Mouse (Mus musculus) hematopoietic stem cell, adult 5-6 weeks (primary cell): ENCODE measurements around the gene Csf3r. TPM values are rescaled to one million over a fixed set of nuclear protein-coding genes. Genes with fewer than 3 reads are reported as not detected.
"Not testable (repeated sequence)": the region's sequence is repeated elsewhere in the genome, so short reads cannot be mapped to it uniquely, and the experiment has no call there.

Experiments
- ATAC-seq, 2 experiments: fragments of 125-278 bp in 1 of 2; replicated peaks in 1 of 2; 2 replicates each; pipeline ENCODE4 v1.8.0; 2016 to 2017; ENCODE audit warnings: inconsistent platforms in 2 of 2, mild to moderate bottlenecking in 2 of 2, moderate number of reproducible peaks in 2 of 2, low read depth in 1 of 2, moderate TSS enrichment in 1 of 2; ENCODE audit not compliant: low FRiP score in 2 of 2, poor library complexity in 2 of 2, severe bottlenecking in 2 of 2, insufficient read depth in 1 of 2, low TSS enrichment in 1 of 2
- total RNA-seq: library from RNA; stranded (forward); fragments of 172-1452, 232-1000 nt; gene quantifications from 2 replicates; pipeline ENCODE4 v1.2.3, GENCODE M21; 2017

Gene Csf3r
- total RNA-seq, result 73.0 and 84.2 TPM in 2 replicates

DNA sequence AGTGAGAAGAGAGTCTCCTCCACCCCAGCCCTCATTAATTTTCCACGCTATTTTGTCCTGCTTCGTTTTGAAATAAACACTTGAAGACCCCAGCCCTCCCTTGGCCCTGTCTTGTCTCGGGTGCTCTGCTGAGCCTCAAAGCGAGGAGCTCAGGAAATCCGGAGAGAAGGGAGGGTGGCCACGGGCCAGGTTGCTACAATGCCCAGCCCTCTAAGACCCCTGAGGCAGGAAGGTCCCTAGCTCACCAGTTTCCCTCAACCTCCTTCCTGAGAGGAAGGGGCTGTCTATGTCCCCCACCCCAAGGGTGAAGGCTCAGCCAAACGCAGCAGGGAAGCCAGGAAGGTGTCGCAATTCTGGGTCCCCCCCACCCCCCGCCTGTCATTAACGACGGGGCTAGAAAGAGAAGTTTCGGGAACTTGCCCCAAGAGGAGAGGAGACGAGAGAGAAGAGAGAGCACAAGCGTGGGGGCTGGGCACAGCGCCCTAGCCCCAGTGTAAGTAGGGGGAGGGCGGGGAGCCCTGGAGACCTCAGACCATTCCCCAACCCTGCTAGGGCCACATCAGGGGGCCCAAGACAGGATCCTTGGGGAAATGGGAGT, at the start of gene Csf3r:
Gene Csf3r, plus strand, starts transcription at position 248 of the 598 bp plus-strand sequence.
- peak; percentile 44 to 52; a peak in 3 of 4 replicates for ATAC-seq

DNA sequence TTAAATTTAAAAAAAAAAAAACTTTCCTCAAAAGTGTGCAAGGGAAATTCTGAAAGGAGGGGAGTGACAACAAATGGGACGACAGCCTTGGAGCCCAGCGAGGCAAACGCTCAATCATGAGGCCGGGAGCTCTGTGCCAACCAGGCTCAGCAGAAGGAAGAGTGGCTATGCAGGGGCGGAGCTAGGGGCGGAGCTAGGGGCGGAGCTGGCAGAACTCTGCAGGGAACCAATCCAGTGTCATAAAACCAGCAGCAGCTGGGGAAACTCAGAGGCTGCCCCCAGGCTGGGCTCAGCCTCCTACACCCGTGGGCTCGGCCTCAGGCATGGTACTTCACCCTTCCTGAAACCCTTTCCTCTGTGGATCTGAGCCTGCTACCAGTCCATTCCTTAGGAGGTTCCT, 46.6 kb upstream of the Csf3r start:
- peak in 1 of 2 experiments; percentile 25; a peak in 1 of 4 replicates for ATAC-seq

DNA sequence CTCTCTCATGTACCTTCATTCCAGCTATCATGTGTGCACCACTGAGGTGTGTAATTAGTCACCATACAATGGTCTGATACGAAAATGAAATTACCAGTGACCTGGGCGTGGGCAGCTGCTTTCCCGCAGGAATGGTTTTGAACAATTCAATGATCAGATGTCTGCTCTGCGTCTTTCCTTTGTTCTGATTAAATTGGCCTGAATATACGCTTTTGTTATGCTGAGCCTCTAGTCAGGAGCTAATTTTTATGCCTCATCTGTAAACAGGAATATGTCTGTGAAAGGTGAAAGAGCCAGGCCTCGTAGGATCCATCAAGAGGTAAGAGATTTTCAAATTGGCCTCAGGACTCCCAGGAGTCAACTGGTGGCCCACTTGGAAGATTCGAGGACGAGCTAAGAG, 41.1 kb upstream of the Csf3r start:
- no peak for ATAC-seq

DNA sequence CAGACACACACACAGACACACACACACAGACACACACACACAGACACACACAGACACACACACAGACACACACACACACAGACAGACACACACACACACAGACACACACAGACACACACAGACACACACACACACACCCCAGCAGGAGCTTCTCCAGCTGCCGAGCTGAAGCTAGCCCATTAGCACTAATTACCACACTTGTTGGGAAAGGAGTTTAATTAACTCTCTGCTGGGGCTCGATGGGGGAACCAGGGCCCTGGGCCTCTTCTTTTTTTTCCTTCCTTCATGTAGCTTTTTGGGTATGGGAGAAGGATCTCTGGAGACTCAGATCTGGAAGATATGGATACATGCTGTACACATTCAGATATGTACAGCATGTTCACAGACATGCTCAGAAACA, 38.6 kb upstream of the Csf3r start:
- ATAC-seq, result not testable (repeated sequence)

DNA sequence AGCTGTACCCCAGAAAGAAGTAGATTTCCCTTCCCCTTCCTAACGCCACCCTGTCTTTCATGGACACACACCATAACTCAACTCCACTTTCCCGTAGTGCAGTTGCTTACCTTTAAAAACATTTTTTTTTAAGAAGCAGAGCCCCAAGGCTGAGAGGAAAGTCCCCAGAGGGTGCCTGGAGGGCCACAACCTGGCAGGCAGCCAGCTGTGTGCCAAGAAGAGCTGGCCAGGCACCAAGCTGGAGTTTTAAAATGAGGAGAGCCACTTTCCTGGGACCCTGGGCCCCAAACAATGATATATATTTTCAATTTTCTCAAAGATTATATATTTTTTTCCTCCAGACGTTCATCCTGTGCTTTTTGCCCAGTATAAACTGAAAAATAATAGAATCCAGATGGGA, 37.3 kb upstream of the Csf3r start:
- no peak for ATAC-seq

DNA sequence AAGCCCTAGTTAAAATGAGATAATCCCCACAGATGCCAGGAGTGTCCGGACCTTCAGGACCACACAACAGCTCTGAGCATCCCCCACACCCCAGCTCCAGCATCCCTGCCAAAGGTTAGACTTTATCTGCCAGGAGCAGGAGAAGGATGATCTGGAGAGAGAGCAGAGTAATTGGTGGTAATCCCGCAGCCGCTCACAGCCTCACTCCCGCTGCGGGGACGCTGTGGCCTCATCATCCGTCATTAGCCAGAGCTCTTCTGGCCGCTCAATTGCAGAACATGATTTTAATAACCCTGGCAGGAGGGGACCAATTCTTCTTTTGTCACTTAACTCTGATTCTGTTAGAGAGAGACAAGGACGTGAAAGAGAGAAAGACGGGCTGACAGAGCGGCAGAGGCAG, 35.3 kb upstream of the Csf3r start:
- no peak for ATAC-seq

DNA sequence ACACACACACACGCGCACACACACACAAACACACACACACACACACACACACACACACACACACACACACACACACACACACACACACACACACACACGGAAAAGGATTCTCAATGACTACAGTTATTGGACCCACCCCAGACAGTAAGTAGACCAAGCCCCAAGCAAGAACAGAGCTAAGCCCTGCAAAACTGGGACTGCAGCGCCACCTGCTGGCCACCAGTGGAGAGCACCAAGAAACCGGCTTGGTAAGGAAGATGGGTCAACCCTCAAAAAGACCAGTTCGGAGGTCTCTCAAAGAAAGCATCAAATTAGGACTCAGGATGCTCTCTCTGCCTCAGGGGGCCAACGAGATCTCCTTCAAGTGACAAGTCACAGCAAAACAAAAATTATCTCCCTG, 34.2 kb upstream of the Csf3r start:
- peak; percentile 65 to 81; a peak in 3 of 4 replicates for ATAC-seq

DNA sequence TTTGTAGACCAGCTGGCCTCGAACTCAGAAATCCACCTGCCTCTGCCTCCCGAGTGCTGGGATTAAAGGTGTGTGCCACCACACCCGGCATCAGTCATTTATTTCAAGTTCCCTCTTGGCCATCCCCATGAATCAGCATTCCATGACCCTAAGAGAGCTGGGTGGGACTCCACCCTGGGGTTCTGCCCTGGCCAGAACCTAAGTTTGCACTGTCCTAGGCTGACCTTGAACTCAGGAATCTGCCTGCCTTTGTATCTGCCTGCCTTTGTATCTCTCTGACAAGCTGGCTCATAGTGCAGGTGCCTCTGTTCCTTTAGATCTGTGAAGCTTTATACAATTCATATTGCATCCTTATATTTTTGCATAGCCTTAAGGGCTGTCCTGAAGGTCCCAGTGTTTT, 32.1 kb upstream of the Csf3r start:
- ATAC-seq, result no peak

DNA sequence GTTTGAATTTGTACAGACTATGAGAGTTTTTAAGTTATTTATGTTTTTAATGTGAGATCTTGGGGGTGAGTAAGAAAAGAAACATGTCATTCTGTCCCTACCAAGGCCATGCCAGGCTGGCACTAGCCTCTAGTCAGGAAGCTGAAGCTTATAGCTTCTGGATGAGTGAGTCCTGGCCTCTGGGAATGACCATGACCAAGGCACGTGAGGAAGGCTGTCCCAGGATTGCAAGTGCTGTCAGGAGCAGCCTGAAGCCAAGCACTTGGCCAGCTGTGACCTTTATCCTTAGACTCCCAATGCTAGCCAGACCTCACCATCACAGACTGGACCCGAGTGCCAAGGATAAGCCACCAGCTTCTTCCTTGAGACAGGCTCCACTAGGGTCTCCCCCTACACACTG, 31.4 kb upstream of the Csf3r start:
- no peak for ATAC-seq

DNA sequence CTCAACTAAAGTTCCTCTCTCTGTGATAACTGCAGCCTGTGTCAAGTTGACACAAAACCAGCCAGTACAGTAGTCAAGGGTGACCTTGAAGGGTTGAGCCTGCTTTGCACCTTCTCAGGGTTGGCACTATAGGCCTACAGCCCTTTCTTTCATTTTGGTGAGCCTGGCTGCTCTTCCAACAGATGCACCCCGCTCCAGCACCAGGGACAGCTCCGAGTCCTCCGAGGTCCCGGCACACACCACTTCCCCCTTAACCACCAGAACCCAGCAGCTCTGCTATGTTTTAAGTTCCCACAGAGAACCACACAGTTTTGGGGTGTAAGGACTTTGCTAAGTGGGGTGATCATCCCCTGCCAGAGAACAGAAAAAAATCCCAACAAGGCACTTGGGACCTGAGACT, 27.8 kb upstream of the Csf3r start:
- peak in 1 of 2 experiments; percentile 51; a peak in 1 of 4 replicates for ATAC-seq

DNA sequence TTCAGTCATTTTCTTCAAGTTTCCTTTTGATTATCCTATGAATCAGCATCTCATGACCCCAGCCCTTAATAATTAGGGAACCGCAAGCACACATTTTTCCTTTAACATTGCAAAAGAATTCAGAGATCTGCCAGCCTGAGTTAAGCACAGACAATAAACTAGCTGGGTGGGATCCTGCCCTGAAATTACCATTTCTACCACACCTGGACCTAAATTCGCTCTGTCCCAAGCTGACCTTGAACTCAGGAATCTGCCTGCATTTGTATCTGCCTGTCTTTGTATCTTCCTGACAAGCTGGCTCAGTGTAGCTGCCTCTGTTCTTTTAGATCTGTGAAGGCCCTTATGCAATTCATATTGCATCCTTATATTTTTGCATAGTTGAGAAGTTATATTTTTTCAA, 26.5 kb upstream of the Csf3r start:
- no peak for ATAC-seq

DNA sequence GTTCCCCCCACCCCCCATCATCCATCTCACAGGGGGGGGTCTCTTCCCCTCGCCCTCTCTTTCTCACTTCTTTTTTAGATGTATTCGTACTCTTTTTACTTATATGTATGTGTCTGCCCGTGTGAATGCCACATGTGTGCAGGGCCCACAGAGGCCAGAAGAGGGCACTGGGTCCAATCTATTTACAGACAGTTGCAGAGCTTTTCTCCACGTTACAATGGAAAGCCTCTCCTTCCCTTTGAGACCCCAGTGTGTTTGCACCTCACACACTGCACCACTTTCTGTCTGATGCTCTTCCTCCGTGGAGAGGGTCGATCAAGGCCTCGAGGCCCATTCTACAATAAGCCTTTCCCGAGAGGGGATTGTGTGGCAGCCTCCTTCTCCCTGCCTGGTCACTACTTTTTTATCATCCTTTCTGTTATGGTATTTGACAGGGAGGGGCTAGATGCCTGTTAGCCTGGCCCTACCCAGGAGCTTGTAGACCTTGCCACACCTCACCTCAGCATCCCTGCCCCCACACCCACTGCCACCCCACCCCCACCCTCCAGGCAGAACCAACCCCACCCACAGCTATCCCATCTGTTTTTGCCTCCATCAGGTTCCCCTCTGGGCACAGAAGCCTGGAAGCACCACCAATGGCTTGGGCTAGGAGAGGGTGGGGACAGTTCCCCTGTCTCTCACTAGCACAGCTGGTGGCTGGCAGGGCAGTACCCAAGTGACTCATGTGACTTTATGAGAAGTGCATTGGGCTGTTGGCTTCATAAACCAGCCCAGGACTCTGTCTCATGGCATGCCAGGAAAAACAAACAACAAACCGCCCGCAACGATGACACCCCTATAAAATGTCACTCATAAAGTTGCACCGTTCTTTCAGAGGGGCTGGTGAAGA, 22.8 kb upstream of the Csf3r start:
- ATAC-seq, result no peak

DNA sequence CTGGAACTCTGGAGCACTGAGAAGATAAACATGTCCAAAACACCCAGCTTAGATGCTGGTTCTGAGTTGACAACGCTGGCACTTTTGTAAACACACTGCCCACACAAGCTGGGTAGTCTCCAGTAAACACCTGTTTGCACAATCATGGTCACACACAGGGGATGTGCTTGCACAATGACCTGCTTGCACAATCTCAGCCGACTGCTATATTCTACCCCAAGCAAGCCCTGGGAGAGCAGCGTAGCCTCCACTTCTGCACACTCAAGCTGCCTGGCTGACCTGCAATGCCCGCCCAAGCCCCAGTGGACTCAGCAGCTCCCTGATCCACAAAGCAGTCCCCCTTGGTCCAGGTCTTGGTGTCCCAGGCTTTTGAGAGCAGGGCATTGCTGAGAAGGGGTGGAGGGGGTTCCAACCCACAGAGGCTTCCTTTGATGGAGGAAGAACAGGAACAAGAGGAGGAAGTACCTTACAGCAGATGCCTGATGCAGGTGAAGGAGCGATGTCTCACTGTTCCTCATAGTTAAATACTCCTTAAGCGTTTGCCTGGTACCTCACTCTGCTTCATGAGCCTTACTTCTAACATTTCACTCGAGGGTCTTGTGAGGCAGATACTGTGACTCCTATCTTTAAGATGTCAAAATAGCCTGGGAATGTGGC, 6.5 kb upstream of the Csf3r start:
- ATAC-seq, result peak; percentile 42 to 60; a peak in 2 of 4 replicates

DNA sequence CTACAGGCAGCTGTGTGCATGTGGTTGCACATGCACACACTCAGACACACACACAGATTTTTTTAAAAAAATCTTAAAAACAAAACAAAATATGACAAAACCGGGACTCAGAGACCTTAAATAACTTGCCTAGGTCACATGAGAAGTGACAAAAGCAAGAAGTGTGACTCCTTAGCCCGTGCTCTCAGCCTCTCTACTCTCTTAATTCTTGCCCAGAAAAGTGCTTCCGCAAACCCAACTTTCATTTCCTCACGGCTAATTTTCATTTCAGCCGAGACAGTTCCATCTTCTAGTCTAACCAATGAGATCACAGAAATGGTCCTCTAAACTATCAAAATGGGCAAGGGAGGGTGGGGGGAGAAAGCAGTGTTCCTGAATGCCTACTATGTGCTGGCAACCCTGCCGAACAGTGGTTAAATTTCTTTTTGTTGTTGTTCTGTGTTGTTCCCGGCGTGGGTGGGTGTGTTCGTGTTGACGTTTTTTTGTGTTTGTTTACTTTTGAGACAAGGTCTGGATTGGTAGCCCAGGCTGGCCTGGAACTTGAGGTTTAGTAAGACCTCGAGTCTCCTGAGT, 5.3 kb upstream of the Csf3r start:
- no peak for ATAC-seq

DNA sequence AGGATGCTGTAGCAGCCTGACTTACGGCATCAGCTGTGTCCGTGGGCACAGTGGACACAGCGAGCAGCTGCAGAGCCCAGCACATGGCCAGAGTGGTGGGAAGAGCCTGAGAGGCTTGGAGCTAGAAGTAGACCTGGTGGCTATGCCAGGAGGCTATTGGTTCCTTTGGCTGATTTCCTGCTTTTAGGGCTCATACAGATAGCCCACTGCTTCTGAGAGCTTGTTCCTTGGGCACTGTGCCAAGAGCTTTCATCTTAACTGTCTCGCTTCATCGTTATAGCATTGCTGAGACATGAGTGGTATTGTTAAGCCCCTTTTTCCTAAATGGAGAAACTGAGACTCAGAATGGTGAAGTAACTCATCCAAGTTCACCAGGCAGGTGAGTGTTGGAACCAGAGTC, 1.5 kb downstream of the Csf3r start:
- ATAC-seq, result no peak

DNA sequence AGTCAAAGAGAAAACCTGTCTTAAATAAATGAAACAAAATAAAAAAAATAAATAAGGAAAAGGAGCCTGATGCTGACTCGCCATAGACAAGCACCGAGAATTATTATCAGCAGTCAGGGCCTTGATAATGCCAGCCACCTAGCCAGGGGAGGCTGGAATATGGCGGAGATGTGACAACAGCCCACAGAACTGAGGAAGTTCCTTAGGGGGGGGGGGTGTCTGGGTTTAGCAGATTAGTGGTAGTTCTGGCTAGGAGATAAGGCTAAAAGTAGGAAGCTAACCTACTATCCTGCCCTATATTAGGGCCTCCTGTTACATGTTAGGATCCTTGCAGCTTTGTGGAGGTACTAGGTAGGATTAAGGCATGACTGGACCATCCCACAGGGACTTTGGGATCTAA, 3.6 kb downstream of the Csf3r start:
- peak in 1 of 2 experiments; percentile 39; a peak in 1 of 4 replicates for ATAC-seq

DNA sequence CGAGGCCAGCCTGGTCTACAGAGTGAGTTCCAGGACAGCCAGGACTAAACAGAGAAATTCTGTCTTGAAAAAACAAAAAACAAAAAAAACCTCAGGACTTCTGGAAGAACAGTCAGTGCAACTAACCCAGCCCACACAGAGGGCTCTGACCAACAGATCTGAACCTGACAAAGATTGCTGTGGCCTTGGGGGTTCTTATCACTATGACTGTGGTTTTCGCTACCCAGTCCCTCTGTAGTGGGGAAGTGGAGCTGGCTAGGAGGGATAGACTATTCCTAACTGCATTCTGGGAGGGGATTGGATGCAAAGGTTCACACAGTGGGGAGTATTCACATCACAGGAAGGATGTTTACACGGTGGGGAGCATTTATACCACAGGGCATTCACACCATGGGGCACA, 4.7 kb downstream of the Csf3r start:
- no peak for ATAC-seq

DNA sequence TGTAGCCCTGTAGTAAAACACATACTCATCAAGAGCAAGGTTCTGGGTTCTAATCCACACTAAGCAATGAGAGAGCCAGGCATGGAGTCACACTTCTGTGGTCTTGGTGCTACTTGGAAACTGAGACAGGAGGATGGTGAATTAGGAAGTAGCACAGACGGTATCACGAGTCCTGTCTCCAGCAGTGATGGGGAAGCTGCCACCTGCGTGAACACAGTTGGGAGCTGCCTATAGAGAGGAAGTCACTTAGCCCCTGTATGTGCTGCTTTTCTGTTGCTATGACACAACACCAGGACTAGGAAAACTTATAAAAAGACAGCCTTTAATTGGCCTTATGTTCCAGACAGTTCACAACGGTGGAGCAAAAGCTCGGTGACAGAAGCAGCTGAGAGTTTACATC, 6.4 kb downstream of the Csf3r start:
- no peak for ATAC-seq
